Mouse (Mus musculus) spleen, adult 2 months (tissue): Measurements from ENCODE around the gene Akap10.
"Not testable (repeated sequence)": the region's sequence is repeated elsewhere in the genome, so short reads cannot be mapped to it uniquely, and the experiment has no call there.

Experiments used
- CTCF ChIP-seq: fragments of 200-500 bp; IDR thresholded peaks from 2 replicates; pipeline ENCODE4 v1.5.1; 2011; ENCODE audit warnings: mild to moderate bottlenecking, inconsistent platforms; ENCODE audit not compliant: insufficient read depth, insufficient read length, insufficient replicate concordance; ENCODE audit errors: extremely low read depth
- POLR2A ChIP-seq: fragments of 200-500 bp; IDR thresholded peaks from 2 replicates; pipeline ENCODE4 v1.6.1; 2011; ENCODE audit warnings: low read depth, low read length, inconsistent platforms

DNA sequence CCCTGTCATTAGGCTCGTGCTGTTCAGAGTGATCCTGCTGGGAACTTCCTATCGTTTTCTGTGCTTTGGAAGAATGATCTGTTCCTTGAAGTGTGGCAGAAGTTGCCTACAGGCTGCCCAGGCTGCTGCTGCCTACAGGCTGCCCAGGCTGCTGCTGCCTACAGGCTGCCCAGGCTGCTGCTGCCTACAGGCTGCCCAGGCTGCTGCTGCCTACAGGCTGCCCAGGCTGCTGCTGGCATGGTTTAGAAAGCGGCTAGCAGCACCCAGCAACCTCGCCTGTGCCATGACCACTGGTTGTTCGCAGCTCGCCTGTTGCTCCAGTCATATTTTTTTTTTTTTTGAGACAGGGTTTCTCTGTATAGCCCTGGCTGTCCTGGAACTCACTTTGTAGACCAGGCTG, 28.7 kb upstream of the Akap10 start:
- not testable (repeated sequence) for TF ChIP-seq POLR2A, CTCF
